Mouse (Mus musculus): ENCODE measurements around the gene AI593442.

AI593442 gene

DNA sequence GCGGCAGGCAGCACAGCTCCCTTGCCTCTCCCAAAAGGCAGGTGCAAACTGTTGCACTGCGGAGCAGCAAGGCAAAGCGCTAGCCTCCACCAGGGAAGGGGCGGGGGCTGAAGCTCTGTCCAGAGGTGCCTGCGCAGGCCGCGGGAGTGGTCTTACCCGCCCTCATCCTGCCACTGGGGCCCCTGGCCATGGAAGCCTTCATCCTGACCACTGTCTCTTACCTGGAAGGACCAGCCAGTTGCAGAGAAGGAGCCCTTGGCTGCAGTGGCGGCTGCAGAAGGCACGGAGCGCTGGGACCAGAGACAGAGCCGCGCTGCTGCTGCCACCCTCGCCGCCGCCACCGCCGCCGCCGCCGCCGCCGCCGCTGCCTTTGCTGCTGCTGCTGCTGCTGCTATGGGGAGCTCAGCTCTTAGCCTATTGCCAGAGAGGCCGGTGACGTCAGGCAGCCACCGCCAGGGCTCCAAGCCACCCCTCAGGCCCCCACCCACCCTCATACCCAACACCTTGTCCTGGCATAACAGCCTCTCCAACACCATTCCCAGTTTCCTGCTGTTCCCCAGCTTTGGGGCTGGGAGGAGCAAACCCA is at the start of gene AI593442:
Gene AI593442 (minus strand): TSS at position 419 of the 586 bp plus-strand sequence.
- no peak for DNase-seq (ENCODE audit: low spot score)

DNA sequence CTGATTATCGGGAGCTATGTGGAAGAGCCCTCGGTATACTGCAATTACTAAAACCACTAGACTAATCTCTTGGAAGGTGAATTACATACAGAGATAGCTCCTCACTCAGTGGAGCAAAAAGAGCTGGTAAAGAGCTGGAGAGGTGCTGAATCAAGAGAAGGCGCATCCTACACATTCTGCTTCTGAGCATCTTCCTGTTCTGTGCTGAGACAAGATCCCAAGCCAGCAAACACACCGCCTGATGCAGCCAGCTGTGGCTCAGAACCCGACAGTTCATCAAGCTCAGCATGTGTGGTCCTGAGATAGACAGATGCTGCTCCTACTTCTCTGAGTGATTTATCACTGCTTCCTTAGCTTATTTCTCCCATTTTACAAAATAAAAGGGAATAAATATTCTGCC is 49.2 kb upstream of the AI593442 start:
- DNase-seq (ENCODE audit: low spot score): no peak

DNA sequence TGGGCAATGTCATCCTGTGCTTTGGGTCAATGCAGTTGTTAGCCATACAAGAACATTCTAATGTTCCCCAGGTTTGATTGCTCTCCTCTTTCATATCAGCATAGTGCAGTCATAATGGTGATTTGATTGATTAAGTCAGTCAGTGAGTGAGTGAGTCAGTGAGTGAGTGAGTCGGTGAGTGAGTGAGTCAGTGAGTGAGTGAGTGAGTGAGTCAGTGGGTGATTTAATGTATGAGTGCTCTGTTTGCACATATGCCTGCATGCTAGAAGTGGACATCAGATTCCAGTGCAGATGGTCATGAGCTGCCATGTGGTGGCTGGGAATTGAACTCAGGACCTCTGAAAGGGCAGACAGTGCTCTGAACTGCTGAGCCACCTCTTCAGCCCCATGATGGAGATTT is 43.0 kb upstream of the AI593442 start:
- DNase-seq (ENCODE audit: low spot score): no peak

DNA sequence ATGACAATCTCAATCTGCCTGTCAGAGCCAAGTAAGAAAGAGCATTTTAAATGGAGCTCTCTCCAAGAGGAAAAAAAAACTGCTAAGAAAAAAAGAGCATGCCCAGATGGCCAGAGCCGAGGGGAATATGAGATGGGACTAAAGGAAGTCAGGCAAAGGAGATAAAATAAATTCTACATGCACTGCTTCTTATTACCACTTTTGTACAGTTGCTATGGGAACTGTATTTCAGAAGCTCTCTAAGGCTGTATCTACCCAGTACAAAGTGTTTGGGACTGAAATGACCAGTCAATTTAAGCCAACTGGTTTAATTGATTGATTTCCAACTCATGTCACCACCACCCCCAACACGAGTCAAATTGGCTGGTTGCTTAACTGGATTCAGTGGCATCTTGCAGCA is 40.0 kb upstream of the AI593442 start:
- DNase-seq (ENCODE audit: low spot score): no peak

DNA sequence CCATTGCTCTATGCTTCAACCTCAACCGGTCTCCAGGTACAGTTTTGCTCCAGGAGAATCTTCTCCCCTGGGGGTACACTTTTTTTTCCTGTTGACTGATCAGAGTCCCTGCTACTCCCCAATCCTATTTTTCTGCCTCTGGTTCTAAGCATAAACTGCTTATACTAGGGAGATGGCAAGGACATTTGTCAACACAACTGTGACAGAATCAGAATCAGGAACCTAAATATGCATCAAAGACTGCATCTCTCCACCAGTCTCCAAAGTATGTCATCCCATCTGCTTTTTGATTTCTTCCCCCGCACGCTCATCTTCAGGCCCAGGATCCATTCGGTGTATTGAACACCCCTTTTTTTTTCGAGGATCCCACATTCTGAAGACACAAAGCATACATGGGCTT is 456 bp upstream of the AI593442 start:
- DNase-seq (ENCODE audit: low spot score): no peak

DNA sequence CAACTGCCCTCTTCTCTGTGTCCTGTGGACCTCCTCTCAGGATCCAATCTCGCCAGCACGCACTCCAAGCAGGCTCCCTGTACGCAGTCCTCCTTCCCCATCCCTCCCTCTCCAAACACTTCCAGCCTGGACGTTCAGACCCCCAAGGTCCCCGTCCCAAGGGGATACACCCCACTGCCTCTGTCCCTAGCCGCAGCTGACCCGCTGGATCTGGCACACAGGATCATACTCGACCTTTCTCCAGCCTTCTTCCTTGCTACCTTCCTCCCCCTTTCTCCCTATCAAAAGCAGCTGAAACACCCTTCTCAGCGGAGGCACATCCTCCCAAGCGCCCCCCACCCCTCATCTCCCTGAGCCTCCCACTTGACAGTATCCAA is 753 bp downstream of the AI593442 start:
- DNase-seq (ENCODE audit: low spot score): no peak

DNA sequence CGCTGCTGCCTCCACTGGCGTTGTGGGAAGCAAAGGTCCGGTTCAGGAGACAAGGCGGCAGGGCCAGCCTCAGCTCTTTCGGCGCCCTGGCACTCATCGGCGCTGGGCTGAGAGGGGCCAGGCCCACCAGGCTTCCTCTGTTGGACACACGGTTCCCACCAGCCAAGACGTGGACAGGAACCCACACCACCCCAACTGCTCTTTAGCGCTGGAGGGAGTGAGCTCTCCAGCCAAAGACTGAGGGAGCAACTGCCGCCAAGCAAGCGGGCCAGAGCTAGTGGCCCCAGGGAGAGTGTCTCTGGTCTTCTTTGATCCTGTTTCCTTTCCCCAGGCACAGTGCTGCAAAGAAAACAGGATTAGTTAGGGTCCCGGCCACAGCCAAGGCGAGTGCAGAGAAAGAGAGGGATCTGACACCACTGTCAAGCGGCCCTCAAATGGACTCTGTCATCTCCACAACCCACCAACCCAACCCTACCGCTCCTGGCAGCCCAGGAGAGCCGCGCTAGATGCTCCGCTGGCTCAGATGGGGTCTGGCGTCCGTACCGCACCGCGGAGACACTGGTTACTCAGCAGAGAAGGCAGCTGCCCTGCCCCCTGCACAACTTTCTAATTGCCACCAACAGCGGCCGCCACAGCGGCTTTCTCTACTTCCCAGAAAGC is 1.3 kb downstream of the AI593442 start:
- no peak for DNase-seq (ENCODE audit: low spot score)

DNA sequence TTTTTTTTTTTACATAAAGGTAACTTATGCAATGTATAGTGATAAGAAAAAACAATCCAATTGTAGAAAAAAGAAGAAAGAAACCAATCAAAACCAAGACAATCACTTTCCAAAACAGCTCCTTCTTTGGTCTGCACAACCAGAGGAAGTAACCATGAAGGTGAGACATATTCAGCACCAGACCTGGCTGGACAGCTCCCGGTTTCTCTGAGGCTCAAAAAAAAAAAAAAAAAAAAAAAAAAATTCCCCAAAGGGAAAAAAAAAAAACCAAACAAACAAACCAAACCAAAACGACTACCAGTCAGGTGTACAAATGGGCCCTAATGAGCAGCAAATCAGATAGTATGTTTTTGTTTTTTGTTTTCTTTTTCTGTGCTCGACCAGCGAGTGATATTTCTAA is 3.0 kb downstream of the AI593442 start:
- DNase-seq (ENCODE audit: low spot score): peak; percentile 8

DNA sequence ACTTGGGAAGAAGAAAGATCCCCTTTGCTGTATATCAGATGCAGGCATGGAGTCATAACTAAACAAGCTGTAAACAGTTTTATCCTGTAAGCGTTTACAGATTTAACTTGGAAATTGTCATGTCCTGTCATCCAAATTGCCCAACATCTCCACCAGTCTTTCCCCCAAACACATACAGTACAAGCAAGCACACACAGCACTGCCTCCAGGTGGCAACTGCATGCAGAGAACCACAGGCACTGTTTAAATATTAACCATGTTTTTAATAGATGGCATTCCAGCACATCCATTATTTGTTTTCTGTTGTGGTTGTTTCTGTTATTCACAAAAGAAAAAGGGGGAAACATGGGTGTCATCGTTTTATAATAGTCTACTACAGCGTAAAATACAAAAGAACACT is 3.6 kb downstream of the AI593442 start:
- DNase-seq (ENCODE audit: low spot score): no peak

DNA sequence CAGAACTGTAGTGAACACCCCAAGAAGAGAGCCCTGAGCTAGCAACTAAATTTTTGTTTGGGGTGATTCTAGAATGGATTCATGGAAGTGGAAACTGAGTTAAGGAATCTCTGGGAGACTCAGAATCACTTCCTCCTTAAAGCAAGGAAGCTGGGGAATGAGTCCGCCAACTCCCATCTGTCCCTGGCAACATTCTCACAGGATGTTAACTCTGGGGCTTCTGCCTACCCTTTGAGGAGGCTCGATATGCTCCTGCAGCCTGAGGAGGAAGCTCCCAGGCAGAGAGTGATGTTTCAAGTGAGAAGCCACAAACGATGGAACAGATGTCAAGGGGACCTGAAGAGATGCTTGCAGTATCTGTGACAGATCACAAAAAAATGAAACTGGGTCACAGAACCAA is 18.2 kb downstream of the AI593442 start:
- DNase-seq (ENCODE audit: low spot score): no peak

DNA sequence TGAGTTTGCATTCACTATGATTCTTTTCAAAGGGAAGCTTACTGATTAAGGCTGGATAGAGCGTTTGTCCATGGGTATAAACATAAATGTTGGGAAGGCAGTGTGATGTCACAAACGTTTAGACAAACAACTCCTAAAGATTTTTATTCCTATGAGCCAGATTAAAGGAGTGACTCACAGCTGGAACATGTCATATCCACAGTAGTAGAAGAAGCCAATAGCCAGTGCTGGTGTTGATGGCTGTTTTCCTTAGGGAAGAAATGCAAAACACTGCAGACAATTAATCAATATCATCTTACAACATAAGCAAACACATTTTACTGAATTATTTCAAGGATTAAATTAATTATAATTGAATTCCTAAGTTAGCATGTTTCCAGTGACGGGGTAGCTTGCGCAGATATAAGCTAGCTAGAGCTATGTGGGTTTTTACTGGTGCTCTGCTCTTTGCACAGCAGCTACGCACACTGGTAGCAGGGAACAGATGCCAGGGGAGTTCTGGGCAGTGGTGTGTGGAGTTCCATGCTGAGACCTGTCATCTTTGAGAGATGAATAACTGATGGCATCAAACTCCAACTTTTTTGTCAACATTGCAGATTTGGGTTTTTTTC is 29.1 kb downstream of the AI593442 start:
- DNase-seq (ENCODE audit: low spot score): no peak

DNA sequence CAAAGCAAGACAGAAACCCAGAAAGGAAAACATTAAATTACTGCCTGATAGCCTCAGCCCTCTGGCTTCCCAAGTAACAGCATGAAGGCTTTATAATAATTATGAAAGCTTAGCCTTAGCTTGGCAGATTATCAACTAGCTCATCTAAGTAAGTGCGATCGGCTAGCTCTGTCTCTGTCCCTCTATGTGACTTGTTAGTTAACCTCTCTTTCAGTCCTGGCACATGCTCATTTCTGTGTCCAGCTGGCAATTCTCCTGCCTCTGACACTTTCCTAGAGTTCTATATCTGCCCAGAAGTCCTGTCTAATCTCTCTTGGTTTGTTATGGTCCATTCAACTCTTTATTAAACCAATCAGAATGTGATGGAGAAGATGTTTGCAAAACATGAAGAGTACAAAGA is 34.3 kb downstream of the AI593442 start:
- no peak for DNase-seq (ENCODE audit: low spot score)

DNA sequence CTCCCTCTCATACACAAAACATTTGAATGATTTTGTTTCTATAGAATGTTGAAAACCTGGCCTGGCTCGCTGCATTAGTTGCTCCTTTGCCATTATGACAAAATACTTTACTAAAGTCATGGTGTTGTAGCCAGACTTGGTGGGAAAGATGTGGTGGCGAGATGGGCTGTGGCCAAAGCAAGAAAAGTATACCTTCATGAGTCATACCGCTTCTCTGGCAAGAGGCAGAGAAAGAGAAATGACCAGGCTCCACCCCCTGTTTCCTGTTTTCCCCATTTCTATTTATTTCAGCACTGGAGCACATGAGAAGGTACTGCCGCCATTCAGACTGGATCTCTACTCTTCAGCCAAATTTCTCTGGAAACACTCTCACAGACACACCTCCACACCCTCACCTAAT is 35.0 kb downstream of the AI593442 start:
- no peak for DNase-seq (ENCODE audit: low spot score)

DNA sequence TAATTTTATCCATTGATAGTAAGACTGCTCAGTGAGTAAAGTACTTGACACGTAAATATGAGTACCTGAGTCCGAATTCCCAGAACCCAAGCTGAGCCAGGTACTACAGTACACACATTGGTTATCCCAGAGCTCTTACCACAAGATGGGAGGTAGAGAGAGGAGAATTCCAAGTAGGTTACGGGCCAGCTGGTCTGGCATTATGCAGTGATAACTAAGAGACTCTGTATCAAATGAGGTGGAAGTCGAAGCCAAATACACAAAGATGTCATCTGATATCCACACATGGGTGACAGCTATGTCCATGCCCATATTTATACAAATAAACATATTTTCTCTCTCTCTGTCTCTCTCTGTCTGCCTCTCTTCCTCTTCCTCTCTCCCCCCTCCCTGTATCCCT is 35.4 kb downstream of the AI593442 start:
- no peak for DNase-seq (ENCODE audit: low spot score)

DNA sequence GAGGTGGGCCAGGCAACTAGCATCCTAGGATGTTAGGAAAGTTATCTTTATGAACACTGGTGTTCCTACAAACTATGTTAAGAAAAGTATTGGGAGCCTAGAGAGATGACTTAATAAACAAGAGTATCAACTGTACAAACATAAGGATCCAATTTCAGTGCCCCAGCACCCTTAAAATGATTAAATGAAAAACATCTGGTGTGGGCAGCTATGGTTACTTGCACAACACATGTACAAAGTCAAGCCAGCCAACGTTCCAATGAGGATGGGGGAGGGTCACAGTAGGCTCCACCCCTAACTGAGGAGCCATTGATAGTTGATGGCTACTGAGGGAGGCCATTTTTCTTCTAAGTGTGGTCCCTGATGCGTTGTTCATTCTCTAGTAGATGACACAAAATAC is 43.6 kb downstream of the AI593442 start:
- DNase-seq (ENCODE audit: low spot score): no peak

DNA sequence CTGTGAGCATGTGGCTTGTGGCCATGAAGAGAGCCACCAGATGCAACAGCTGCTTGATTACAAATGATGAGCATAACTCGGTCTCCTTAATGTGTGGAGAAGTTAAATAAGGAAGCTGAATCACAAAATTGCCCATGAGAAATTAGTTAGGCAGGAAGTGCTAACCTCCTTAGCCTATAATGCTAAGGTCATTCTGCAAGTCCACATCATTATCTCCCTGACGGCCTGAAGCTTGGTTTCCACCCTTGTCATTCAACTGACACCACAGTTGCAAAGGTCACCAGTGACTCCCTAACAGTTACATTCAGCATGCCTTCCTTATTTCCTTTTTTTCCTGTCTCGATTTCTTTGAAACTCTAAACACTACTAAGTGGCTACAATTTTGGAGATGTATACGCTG is 55.7 kb downstream of the AI593442 start:
- no peak for DNase-seq (ENCODE audit: low spot score)

All from testis, postnatal 14 days (tissue).